Comparison of ENCODE assay signal across 18 mouse cellular contexts in genomic region chr4:57934181-57934580, GRCm38 (mm10). TPM values are rescaled to one million over a fixed set of nuclear protein-coding genes. Genes with fewer than 3 reads are reported as not detected.
"Had no signal": no experiment of that assay in that cellular context is flagged by ENCODE, and none has a peak within 500 bp of the region (broad histone marks: within the 10 kb centered on the region; RNA-seq: fewer than 3 reads in every experiment).

No protein-coding gene starts in this region.

- H3K27ac ChIP-seq: liver, embryonic 14.5 days; midbrain, embryonic 12.5 days; neural tube, embryonic 12.5 days; stomach, embryonic 15.5 days; stomach, postnatal 0 days had no signal

- H3K27me3 ChIP-seq: midbrain, embryonic 12.5 days; neural tube, embryonic 12.5 days; stomach, embryonic 15.5 days had no signal

- H3K4me2 ChIP-seq: lung, embryonic 14.5 days; midbrain, embryonic 12.5 days; neural tube, embryonic 12.5 days; stomach, embryonic 15.5 days had no signal

- H3K9ac ChIP-seq: liver, embryonic 14.5 days; lung, embryonic 14.5 days; midbrain, embryonic 12.5 days; neural tube, embryonic 12.5 days; stomach, embryonic 15.5 days had no signal

- H3K36me3 ChIP-seq: midbrain, embryonic 12.5 days; neural tube, embryonic 12.5 days; stomach, embryonic 15.5 days had no signal

- DNase-seq: lung, adult 18-20 months; lung, embryonic 14.5 days; lung, postnatal 10 days; lung, postnatal 4 days; midbrain, embryonic 14.5 days; right cerebral cortex, postnatal 14 days; thymus, adult 2 months; thymus, postnatal 25 days; thymus, postnatal 4 days had no signal

- H3K4me3 ChIP-seq: midbrain, embryonic 12.5 days; myocyte; neural tube, embryonic 12.5 days; stomach, embryonic 15.5 days had no signal

- H3K9me3 ChIP-seq: midbrain, embryonic 12.5 days; stomach, embryonic 15.5 days had no signal

- H3K4me1 ChIP-seq: midbrain, embryonic 12.5 days; neural tube, embryonic 12.5 days; stomach, embryonic 15.5 days had no signal

- ATAC-seq: midbrain, embryonic 16.5 days had no signal

RNA-seq across cellular contexts. Expression of gene D630039A03Rik, which starts 18.1 kb away (rescaled TPM):
- total RNA-seq: megakaryocyte-erythroid progenitor cell, adult 5-6 weeks; neutrophil, adult 5-6 weeks had no signal
- polyA plus RNA-seq: midbrain, embryonic 16.5 days had no signal
